Mouse (Mus musculus): ENCODE measurements around the gene Pnmal2.

Pnmal2 gene

DNA sequence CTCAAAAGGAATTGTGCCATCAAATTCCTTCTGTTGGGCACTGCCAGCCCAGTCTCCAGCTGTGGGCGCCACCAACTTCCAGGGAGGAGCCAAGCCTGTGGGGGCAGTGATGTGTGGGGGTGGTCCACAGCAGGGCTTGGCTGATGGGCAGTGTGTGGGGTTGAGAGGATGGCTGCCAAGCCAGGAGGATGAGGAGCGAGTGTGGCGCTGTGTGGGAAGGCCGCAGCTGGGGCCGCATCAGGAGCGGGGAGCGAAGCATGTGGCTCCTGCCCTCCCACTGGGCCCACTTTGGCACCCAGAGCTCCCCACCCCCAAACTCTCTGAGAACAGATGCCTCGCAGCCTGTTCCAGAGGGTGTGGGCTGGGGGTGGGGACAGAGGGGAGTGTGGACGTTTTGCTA, 26.5 kb upstream of the Pnmal2 start:
- no peak for DNase-seq

DNA sequence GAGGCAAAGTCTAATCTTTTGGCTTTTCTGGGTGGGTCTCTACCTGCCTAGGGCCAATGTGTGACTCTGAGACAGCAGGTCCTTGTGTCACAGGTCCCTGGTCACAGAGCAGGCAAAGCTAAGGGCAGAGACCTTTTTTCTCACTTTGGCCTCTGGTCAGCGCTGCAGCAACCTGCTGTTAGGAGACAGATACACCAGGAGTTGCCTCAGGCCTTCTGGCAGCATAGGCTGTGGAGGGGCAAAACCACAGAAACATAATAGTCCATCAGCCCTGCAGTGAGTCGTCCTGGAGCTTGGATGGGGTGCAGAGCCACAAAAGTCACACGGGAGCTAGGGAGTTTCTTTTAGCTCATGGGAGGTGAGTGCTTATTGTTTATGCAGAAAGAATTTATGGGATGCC, 25.8 kb upstream of the Pnmal2 start:
- no peak for DNase-seq

DNA sequence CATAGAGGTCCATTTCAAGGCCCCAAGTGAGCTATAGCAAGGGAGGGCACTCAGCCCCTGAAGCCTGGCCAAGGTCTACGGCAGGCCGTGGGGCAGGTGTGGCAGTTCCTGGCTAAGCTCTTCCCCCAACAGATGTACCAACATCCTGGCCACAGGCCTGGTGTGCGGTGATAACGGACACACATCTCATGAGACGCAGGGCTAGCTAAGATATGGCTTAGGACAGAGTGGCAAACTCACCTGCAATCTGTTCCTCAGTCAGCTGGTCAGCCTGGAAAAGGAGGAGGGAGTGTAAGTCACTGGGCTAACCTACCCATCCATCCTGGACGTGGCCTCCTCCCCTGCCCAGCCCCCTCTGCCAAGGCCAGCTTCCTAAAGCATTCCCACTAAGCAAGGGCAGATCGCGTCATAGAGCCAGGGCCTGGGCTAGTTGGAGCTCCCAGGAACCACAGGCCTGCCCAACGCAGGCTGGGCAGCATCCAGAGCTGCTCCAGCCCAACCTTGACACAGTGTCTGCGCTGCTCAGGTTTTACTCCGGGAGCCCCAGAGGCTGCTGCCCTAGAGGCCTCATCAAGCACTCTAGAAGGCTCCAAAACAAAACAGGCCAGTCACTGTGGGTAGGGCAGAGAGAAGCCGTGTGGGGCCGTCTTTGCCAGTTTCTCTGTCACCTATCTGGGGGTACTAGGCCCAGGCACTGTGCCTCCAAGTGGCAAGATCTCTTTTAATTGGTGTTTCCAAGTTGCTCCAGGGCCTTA, 24.9 kb upstream of the Pnmal2 start:
- no peak for DNase-seq

DNA sequence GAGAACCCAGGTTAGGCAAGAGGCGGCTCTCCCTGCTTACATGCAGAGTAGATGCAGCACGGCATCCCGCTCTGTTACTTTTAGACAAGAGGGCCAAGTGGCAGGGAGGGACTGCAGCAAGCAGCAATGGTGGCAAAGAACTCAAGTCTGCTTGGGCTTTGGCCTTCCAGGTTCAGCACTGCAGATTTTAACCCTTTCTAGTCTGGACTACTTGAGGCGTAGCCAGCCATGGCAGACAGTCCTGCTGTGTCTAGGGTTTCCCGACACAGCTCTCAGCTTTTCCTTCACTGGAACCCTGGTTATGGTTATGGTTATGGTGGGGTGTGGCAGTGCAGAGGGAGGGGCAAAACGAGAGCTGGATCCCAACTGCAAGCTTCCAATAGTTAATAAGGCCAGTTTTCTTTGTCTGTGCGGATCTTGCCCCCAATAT, 24.3 kb upstream of the Pnmal2 start:
- no peak for DNase-seq

DNA sequence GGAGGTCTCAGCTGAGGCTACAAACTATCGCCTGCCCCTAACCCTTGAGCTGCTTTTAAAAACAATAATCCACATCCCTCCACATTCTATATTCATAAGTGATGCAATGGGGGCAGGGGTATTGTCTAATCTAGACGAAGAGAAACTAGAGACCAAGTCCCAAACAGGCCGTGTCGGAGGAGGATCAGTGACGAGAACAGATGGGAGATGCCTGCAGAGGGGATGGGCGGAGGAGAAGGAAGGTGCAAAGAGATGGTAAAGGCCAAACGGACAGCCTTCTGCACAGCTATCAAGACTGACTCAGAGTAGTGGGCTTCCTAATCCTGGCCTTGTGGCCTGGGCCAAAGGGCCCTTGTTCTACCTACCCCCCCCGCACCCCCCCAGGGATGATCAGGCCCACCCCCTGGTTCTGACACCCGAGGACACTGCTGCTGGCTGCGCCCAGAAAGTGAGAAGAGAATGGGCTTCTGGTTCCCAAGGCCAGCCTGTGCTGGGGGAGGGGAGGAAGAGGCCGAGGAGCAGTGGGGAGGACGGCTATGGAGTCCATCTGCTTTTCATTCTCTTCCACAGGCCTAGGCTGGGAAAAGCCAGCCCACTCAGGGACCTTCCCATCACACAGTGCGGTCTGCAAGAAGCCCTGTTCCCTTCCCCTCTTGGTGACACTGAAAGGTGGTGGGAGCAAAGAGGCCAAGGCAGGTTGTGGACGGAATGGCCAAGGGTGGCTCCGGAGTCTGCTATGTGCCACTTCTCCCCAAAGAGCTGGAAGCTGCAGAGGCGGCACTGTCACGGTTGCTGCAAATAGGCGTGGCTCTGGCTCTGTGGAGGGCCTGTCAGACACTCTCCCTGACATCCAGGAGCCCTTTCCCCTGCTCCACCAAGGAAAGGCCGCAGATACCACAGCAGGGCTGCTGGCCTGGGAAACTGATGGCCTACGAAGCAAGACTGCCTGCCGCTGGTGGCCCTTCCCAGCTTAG, 23.4 kb upstream of the Pnmal2 start:
- no peak for DNase-seq

DNA sequence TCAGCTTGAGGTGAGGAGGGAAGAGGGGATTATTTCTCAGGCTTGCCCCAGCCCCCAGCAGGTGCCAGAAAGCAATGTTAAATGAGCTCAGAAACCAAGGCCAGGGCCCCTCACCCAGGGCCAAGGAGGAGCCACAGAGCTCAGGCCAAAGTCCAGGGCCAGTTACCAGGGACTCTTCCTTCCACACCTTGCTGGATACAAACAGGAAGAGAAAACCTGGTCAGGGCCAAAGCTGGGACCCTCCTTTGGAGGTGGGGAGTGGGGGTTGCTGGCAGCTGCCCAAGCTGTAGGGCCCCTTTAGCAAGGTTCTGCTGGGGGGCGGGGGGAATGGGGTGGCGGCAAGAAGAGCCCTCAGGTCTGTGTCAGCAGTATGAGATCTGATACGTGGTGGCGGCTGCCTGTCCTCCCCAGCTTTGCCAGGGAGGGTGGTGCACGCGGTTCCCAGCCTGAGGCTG, 22.6 kb upstream of the Pnmal2 start:
- DNase-seq, result no peak

DNA sequence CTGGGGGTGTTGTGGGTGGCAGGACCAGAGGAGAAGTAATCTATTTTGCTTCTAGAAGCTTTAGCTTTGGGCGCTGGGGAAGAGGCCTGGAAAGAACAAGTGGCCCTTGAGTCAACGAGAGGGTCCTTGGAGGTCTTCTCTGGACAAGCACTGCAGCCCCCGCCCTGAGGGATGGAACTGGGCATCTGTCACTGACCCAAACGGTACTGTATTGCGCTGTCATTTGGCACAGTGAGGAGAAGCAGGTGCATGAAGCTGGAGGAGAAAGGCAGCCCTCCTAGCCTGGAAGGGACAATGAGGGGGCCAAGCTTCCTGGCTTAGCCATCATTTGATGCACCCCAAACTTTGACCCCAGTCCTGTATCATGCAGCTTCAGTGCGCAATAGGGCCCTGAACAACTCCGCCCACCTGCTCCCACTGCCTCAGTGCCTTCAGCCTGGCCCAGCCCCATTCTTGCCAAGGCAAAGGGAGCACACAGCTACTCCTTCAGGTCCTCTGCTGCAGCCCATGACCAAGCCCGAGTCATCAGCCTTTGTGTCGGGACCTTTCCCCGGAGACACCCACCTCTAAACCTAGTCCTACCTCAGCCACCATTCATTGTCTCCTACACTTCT, 22.0 kb upstream of the Pnmal2 start:
- DNase-seq, result no peak

DNA sequence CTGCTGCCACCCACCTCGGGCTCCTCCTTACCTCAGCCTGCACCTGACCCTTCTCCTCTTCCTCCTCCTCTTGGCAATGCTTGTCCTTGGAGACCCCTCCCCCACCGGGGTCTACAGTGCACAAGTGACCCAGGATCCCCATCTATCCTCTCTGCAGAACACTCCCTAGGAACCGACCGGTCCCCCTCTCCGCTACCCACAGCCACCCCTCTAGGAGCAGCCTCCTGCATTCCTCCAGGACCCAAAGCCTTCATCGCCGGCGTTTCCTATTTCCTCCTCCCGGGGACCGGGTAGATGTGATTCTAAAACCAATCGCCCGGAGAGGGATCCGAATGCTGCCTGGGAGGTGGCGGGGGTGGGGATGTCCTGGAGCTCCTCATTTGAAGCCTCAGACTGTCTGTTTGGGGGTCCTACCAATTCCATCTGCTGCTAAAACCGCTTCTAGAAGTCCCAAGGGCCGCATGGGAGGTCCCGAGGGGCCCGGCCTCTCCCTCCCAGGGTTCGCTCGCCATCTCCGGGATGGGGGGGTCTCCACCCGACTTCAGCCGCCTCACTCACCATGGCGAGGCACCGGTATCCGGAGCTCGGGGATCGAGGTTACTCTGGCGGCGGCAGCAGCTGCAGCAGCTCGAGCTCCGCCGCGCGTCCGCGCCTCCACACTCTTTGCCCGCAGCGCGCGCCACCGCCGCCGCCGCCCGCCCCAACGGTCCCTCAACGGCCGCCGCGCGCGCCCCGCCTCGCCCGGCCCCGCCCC, 21.0 kb upstream of the Pnmal2 start:
- peak; percentile 41 to 66 for DNase-seq

DNA sequence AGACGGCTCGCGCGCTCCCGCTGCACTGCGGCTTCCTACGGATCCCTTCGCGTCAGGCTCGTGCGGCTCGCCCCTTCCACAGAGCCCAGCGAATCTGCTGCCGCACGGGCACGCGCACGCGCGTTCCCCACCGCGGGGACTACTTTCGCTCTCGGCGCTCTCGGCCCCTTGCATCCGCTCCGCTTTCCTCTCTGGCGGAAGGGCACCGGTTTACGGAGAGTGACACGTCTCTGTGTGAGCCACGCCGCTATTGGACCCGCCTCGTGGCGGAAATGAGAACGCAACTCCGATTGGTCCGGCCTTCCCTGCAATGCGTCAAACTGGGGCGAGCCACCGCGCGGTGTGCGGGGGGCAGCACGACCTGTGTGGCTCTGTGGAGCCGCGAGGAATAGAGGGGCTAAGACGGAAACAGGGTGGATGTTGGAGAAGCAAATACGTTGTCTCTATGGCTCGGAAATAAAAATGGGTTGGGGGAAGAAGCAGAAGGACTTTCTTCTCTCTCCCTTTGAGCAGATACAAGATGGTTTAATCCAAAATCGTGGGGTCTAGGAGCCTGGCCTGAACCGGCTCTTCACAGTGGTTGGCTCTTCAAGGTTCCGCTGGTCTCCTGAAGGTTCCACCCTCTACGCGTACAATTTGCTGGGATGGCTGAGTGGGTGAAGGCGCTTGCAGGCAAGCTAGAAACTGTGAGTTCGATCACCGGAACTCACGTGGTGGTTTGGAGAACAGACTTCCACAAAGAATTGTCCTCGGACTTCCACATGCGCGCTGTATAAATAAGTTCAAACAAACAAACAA, 20.2 kb upstream of the Pnmal2 start, which contains the start of gene Calm3:
Calm3 (minus strand) TSS at position 78 of the 798 bp plus-strand sequence.
- peak; percentile 99 for DNase-seq

DNA sequence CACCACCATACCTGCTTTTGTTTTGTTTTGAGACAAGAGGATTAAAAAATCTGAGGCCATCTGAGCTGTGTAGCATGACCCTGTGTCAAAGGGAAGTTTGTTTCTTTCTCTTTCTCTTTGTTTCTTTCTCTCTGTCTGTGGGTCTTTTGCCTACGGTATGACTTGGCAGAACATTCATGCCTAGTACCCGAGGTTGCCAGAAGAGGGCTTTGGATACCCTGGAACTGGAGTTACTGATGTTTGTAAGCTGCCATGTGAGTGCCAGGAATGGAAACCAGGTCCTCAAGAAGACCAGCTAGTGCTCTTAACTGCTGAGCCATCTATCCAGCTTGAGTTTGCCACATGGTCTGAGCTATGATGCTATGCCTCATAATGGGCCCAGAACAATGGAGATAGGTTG, 16.1 kb upstream of the Pnmal2 start:
- DNase-seq, result no peak

DNA sequence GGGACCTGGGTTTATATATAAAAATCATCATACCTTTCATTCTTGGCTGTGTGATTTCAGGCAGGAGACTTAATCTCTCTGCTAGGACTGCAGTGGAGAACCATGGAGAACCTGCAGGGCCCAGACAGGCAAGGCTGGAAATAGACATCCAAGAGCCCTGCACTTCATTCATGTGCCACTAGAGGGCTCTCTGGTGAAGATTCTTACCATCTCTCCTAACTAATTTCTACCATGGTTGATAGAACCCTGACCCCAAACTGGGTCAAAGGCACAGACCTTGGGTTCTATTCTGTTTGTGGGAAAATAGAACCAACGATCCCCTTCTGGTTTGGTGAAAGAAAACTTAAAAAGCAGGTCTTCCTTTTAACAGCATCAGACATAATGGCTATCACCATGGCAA, 13.6 kb upstream of the Pnmal2 start:
- DNase-seq, result no peak

DNA sequence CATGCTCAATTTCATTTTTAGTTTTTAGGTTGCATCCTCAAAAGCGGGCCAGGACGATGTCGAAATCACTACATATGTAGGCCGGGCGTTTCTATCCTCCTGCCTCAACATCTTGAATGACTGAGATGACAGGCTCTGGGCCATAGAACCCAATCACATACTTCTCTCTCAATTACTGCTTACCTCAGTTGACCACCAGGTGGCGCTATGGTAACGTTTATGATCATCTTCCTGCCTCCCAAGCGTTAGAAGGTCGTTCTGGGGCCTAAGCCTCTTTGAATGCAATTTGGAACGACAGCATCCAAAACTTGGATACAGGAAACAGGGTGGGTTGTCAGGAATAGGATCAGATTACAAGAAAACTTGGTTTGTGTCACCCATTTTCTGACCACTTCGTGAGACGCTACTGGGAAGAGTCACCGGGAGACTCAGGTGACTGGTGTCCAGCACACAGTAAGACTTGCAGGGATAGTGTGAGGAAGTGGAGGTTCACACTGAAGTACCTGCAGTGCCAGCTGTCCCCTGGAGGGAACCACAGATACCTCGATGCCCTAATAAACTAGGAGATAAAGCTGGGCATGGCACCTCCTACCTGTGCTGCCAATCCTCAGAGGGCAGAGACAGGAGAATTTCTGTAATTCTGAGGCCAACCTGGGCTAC, 12.4 kb upstream of the Pnmal2 start:
- peak in 1 of 2 experiments; percentile 65 for DNase-seq

DNA sequence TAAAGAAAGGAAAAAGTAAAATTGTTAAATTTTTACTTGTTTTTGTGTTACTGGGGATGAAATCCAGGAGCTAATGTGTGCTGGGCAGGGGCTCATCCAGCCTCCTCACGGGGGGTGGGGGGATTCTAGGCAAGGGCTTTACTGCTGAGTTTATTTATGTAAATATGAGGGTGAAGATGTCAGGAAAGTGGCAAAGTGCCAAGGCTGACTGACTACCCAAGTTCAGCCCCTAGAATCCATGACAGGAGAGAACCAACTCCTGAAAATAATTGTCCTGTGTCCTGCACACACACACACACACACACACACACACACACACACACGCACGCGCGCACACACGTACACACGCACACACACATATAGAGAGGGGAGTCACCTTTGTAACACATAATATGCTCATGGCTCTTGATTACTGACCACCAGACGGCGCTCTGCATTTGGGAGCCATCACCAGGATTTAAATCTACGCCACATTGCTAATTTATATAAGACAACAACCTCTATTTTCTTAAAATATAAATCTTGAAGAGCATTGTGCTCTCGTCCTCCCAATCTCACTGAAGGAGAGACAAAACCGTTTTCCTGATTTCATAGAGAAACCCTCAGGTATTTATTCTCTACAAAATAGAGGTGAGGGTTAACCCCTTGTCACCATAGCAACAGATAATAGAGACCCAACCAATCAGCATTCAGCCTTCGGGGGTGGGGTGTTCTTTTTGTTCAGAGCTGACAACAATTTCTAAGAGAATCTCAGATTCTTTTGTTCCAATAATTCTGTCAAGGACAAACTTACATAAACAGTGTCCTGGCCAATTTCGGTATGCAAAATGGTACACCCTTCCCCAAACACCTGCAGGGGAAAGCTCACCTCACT, 11.5 kb upstream of the Pnmal2 start:
- DNase-seq, result no peak

DNA sequence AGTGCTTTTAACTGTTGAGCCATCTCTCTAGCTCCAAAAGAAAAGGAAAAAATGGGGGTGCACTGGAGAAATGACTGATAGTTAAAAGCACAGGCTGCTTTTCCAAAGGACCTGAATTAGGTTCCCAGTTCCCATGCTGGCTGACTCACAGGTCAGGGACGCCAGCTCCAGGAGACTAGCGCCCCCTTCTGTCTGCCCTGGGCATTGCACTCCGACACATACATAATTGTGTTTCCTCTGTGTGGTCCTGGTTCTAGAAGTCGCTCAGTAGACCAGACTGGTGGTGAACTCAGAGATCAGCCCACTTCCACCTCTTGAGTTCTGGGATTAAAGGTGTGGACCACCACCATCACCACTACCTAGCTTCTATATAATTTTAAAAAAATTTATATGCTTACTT, 7.2 kb upstream of the Pnmal2 start:
- DNase-seq, result no peak

DNA sequence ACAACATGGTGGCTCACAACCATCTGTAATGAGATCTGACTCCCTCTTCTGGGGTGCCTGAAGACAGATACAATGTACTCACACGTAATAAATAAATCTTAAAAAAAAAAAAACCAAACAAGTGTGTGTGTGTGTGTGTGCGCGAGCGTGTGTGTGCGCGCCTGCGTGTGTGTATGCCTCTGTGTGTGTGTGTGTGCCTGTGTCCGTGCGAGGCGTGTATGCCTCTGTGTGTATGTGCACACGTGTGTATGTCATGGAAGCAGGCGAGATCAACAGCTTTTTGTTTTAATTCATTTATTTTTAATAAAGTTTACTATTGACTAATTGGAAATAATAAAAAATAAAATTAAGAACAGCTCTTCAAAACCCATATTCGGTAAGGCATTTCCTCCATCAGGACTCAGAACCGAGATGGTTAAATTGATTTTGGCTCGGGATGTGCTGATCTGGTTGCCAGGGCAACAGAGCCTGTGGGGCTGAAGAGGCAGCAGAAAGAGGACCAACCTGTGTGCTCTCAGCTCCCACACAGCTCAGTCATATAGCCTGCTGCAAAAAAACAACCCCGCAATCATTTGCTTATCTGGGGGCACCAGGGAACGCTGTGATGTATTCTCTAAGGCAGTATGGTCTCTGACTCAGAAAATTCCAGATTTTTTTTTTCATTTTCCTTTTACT, 6.2 kb upstream of the Pnmal2 start:
- no peak for DNase-seq

DNA sequence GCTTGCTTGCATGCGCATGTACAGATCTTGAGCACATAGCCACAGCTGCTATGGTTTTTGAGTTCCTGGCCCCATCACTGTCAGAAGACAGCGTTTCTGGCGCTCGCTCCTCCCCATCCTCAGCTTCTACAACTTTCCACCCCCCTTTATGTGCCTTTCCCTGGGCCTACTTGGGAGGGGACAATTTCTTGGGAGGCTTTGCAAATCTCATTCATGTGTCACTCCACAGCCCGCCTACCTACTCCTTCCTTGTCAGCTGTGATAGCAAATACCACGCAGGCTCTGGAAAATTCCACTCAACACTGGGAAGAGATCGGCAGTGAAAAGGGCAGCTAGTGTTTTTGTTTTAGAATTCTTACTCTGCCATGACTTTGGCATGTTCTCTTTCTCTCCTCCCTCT, 4.2 kb upstream of the Pnmal2 start:
- DNase-seq, result no peak

DNA sequence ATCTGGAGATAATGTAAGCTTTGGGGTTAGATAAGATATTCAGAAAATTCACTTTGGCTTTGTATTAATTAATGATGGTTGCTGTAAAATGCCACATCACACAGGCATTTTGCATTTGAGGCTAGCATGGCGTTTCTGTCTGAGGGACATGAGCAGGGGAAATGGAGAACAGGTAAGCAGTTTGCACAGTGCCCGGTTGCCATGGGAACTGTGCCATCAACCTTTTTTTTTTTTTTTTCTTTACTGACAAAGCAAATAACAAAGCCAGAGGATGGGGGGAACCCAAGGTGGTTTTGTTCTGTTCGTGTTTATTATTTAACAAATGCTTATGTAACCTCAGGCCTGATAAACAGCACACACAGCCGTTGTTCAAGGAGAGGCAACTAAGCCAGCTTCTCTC, 1.6 kb upstream of the Pnmal2 start:
- no peak for DNase-seq

DNA sequence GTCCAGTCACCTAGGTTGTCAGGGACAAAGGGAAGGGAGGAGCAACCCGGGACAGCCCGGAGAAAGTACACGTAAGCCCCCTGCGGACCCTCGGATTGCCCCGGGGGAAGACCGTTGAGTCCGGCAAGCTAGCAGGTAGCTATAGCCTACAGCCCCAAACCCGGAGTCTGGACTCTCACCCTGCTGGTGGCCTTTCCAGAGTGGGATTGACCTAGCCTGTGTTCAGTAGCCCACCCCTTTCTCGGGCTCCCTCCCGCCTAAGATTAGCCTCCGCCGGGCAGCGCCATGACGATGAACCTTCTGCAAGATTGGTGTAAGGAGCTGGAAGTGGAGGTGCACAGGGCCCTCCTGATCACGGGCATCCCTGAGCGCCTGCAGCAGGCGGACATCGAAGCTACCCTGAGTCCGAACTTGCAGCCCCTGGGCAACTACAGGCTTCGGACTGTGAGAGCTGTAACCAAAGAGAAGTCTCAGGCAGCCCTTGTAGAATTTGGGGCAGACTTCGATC, 380 bp downstream of the Pnmal2 start:
- no peak for DNase-seq

DNA sequence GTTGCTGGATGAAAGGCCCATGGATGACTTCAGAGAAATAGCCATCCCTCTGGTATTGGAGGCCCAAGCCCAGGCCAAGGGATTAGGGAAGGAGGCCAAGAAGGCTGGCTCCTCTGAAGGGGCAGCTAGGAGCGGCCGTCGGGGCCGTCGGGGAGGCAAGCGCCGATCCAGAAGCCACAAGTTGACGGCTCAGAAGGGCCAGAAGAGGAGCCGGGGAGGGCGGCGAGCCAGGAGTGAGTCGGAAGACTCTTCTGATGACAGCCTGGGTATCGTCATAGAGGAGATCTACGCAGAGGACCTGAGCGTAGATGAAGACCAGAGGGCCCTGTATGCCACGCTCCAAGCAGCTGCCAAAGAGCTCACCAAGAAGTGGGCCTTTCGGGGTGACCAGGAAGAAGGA, 937 bp downstream of the Pnmal2 start:
- no peak for DNase-seq

Measured in thymus, adult 18-20 months (tissue).